Mouse (Mus musculus) midbrain, embryonic 14.5 days (tissue): ENCODE measurements around the gene Ahr. TPM values are rescaled to one million over a fixed set of nuclear protein-coding genes. Genes with fewer than 3 reads are reported as not detected.

Experiments used
- ATAC-seq: fragments of 200-750 bp; cut with Nextera tagmentation; 2 replicates; pipeline ENCODE4 v1.8.0; 2017; ENCODE audit warnings: moderate number of reproducible peaks, moderate library complexity; ENCODE audit not compliant: low FRiP score, low TSS enrichment
- DNase-seq: peaks from one replicate; pipeline ENCODE4 v3.0.0-alpha.2; 2015
- H3K27ac ChIP-seq: fragments of 300-500 bp; sonication (generic); replicated peaks from 2 replicates; pipeline ENCODE4 v1.5.1; 2014; ENCODE audit warnings: mild to moderate bottlenecking, low read depth, low read length, moderate library complexity
- H3K27me3 ChIP-seq: fragments of 300-500 bp; sonication (generic); 2 replicates; pipeline ENCODE4 v1.6.1; 2014; ENCODE audit warnings: low read length, control low read depth, mixed read lengths; ENCODE audit not compliant: control insufficient read depth, insufficient read depth
- H3K36me3 ChIP-seq: fragments of 300-500 bp; sonication (generic); 2 replicates; pipeline ENCODE4 v1.6.1; 2014; ENCODE audit warnings: low read length, control low read depth; ENCODE audit not compliant: control insufficient read depth, insufficient read depth
- H3K4me1 ChIP-seq: fragments of 300-500 bp; sonication (generic); 2 replicates; pipeline ENCODE4 v1.6.1; 2014; ENCODE audit warnings: mild to moderate bottlenecking, antibody characterized with exemption, low read length, control low read depth; ENCODE audit not compliant: control insufficient read depth, insufficient read depth
- H3K4me2 ChIP-seq: fragments of 300-500 bp; sonication (generic); 2 replicates; pipeline ENCODE4 v1.6.1; 2014; ENCODE audit warnings: mild to moderate bottlenecking, low read length, moderate library complexity
- H3K4me3 ChIP-seq: fragments of 300-500 bp; sonication (generic); replicated peaks from 2 replicates; pipeline ENCODE4 v1.5.1; 2014; ENCODE audit warnings: low read depth, low read length
- H3K9ac ChIP-seq: fragments of 300-500 bp; sonication (generic); replicated peaks from 2 replicates; pipeline ENCODE4 v1.6.1; 2014; ENCODE audit warnings: mild to moderate bottlenecking, low read length, moderate library complexity
- H3K9me3 ChIP-seq: fragments of 300-500 bp; sonication (generic); 2 replicates; pipeline ENCODE4 v1.6.1; 2016; ENCODE audit warnings: low read length, control low read depth, mixed read lengths; ENCODE audit not compliant: control insufficient read depth
- WGBS: fragments of 180-500 bp; shearing (Covaris S2); extraction: QIAGEN DNeasy Blood & Tissue Kit; methylation state at CpG from one replicate; pipeline ENCODE4 v1.1.7; 2014; 5-methylcytosine and 5-hydroxymethylcytosine counted together
- polyA plus RNA-seq: library from polyadenylated mRNA; unstranded; fragments of >200 nt; fragmentation: Nextera tagmentation; extraction: Ambion mirVana; gene quantifications from 2 replicates; pipeline ENCODE4 v1.2.1, GENCODE M21; 2014

The Ahr gene
- polyA plus RNA-seq, 1 experiment from 2014 or later: 2.9 TPM

DNA sequence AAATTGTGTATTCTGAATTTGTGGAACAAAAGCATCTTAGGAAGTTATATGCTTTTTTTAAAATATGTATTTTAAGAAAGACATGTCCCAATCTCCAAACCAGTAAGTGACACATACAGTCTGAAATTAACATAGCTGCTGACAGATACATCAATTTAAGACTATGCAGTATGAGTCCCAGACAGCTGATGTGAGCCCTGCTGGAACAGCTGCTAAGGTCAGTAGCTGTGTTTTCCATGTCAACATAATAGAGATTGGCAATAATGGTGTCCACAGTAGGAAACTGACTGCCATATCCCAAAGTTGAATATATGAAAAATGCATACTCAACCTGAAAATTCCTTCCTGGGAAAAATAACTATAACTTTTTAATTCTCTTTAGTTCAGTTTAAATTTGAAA, 15.5 kb upstream of the Ahr start:
- no peak for ATAC-seq
- peaks cover 8% of the 10 kb centered on the region; the same call in 1 of the 2 replicates for H3K9me3 ChIP-seq
- no peaks in the 10 kb centered on the region for H3K27me3 ChIP-seq
- no peak overlapping the region for H3K27ac ChIP-seq
- H3K36me3 ChIP-seq: no peaks in the 10 kb centered on the region
- no peaks in the 10 kb centered on the region for H3K4me1 ChIP-seq
- H3K4me2 ChIP-seq: no peak overlapping the region
- H3K4me3 ChIP-seq: no peak overlapping the region
- no peak for DNase-seq
- no peak overlapping the region for H3K9ac ChIP-seq

- 69% methylated on average over 3 of the region's 3 CpGs for WGBS
- DNase-seq (no peak), ATAC-seq (no peak)
- no peaks in the 10 kb centered on the region for H3K4me1 ChIP-seq
- no peak overlapping the region for H3K4me2 ChIP-seq
- no peaks in the 10 kb centered on the region for H3K27me3 ChIP-seq
- H3K9ac ChIP-seq: no peak overlapping the region
- H3K9me3 ChIP-seq: no peaks in the 10 kb centered on the region
- no peak overlapping the region for H3K4me3 ChIP-seq
- no peak overlapping the region for H3K27ac ChIP-seq
- no peaks in the 10 kb centered on the region for H3K36me3 ChIP-seq
Measured at GRCm38 (mm10) chr12:35542836-35543235, 8.0 kb upstream of the Ahr start.

GRCm38 (mm10) chr12:35538843-35539242, 4.0 kb upstream of the Ahr start:
- no peak for ATAC-seq
- DNase-seq: no peak
- Histone ChIP-seq H3K4me3 (no peak overlapping the region), H3K36me3 (no peaks in the 10 kb centered on the region), H3K9me3 (no peaks in the 10 kb centered on the region), H3K9ac (no peak overlapping the region), H3K27me3 (0 out of 2 replicates have a peak, but pooled peaks cover 2% of the 10 kb centered on the region), H3K27ac (no peak overlapping the region), H3K4me1 (no peaks in the 10 kb centered on the region), H3K4me2 (no peak overlapping the region)
- WGBS: 60% methylated on average over 3 of the region's 3 CpGs

DNA sequence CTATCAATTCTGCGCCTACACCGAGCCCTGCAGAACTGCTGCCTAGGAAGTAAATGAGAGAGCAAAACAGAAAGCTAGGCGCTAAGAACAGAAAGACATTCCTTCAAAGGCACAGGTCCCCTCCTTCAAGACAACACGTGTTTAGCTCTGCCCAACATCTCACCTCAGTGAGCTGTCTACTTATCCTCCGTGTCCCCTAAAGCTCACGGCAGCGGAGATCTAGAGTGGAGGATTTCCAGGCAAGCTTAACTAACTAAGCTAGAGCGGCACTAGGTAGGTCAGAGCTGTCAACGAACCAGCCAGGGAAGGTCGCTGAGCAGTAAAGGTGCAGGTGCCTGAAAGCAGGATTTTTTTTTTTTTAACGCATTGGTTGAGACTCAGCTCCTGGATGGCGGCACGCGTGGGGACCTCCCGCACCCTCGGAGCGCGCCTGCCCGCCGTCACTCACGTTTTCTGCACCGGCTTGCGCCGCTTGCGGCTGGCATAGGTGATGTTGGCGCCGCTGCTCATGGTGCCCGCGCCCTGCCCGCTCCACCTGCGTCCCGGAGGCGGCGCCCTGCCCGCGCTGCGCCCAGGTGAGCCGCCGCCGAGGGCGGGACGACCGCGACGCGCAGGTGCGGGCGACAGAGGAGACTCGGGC, 604 bp downstream of the Ahr start:
- H3K4me3 ChIP-seq: peak overlapping the region; percentile 80
- H3K27me3 ChIP-seq: peaks cover 7% of the 10 kb centered on the region; the same call in 1 of the 2 replicates
- under 1% methylated on average over 49 of the region's 49 CpGs for WGBS
- DNase-seq (peak; percentile 53), ATAC-seq (peak; percentile 71)
- H3K9ac ChIP-seq: peak overlapping the region; percentile 70
- no peaks in the 10 kb centered on the region for H3K9me3 ChIP-seq
- H3K36me3 ChIP-seq: no peaks in the 10 kb centered on the region
- H3K27ac ChIP-seq: peak overlapping the region; percentile 61
- no peaks in the 10 kb centered on the region for H3K4me1 ChIP-seq
- peak overlapping the region; percentile 92 for H3K4me2 ChIP-seq

- no peak overlapping the region for H3K9ac ChIP-seq
- no peaks in the 10 kb centered on the region for H3K9me3 ChIP-seq
- ATAC-seq: no peak
- no peaks in the 10 kb centered on the region for H3K4me1 ChIP-seq
- H3K27ac ChIP-seq: no peak overlapping the region
- peaks cover 7% of the 10 kb centered on the region; the same call in 1 of the 2 replicates for H3K27me3 ChIP-seq
- H3K4me3 ChIP-seq: peak overlapping the region; percentile 80
- peak overlapping the region; percentile 92 for H3K4me2 ChIP-seq
- DNase-seq: no peak
- no peaks in the 10 kb centered on the region for H3K36me3 ChIP-seq
Measured at GRCm38 (mm10) chr12:35533748-35534113, 1.1 kb downstream of the Ahr start.

GRCm38 (mm10) chr12:35533133-35533532, 1.7 kb downstream of the Ahr start:
- ATAC-seq (no peak), DNase-seq (no peak)
- 78% methylated on average over 5 of the region's 5 CpGs for WGBS
- Histone ChIP-seq H3K4me3 (no peak overlapping the region), H3K27me3 (peaks cover 7% of the 10 kb centered on the region; the same call in 1 of the 2 replicates), H3K4me2 (no peak overlapping the region), H3K27ac (no peak overlapping the region), H3K36me3 (no peaks in the 10 kb centered on the region), H3K9me3 (no peaks in the 10 kb centered on the region), H3K4me1 (no peaks in the 10 kb centered on the region), H3K9ac (no peak overlapping the region)

- H3K9ac ChIP-seq: no peak overlapping the region
- peaks cover 7% of the 10 kb centered on the region; the same call in 1 of the 2 replicates for H3K27me3 ChIP-seq
- H3K4me2 ChIP-seq: no peak overlapping the region
- peak; percentile 85 for DNase-seq
- ATAC-seq: no peak
- WGBS: 23% methylated on average over 5 of the region's 5 CpGs
- no peaks in the 10 kb centered on the region for H3K9me3 ChIP-seq
- H3K36me3 ChIP-seq: no peaks in the 10 kb centered on the region
- no peak overlapping the region for H3K4me3 ChIP-seq
- H3K4me1 ChIP-seq: no peaks in the 10 kb centered on the region
- H3K27ac ChIP-seq: no peak overlapping the region
Measured at GRCm38 (mm10) chr12:35532151-35532550, 2.7 kb downstream of the Ahr start.

DNA sequence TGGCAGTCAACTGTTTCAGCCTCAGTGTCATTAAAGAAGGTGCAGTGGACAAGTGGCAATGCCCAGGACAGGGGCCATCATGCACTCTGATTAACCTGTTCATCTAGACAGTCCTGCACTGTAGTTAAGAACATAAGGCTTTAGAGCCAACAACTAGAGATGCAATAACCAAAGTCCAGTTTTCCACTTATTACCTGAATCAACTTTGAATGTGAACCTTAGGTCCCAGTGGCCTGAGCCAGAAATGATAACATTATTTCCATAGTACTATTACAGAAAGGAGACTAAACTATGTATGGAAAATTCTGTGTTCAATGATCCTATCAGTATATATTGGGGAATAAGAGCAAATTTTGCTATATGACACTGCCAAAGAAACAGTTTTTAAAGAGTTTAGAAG, 4.3 kb downstream of the Ahr start:
- H3K9me3 ChIP-seq: no peaks in the 10 kb centered on the region
- H3K9ac ChIP-seq: no peak overlapping the region
- no peak overlapping the region for H3K4me3 ChIP-seq
- H3K4me1 ChIP-seq: no peaks in the 10 kb centered on the region
- H3K27me3 ChIP-seq: peaks cover 7% of the 10 kb centered on the region; the same call in 1 of the 2 replicates
- no peaks in the 10 kb centered on the region for H3K36me3 ChIP-seq
- H3K4me2 ChIP-seq: no peak overlapping the region
- ATAC-seq: no peak
- H3K27ac ChIP-seq: no peak overlapping the region
- DNase-seq: no peak

DNA sequence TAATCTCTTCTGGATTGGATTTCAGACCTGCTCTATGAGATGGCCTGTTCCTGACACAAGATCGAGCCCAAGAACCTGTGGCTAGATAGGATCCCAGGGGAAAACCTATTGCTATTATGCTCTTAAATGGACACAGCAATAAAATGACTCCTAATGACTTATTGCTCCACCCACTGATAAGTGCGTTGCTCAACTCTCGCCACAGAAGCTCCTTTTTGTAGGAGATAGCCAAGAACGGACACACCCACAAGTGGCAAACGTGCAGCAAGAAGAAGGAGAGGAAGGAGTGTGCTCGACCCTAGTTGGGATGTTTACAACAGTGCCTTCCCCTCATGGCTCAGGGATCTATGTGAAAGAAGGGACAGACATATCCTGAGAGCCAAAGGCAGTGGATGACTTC, 7.4 kb downstream of the Ahr start:
- no peak for DNase-seq
- H3K4me2 ChIP-seq: no peak overlapping the region
- no peaks in the 10 kb centered on the region for H3K27me3 ChIP-seq
- 95% methylated on average over 6 of the region's 6 CpGs for WGBS
- no peak overlapping the region for H3K9ac ChIP-seq
- ATAC-seq: 0 out of 2 replicates have a peak, but pooled peaks have one; percentile 44
- H3K36me3 ChIP-seq: no peaks in the 10 kb centered on the region
- H3K4me1 ChIP-seq: no peaks in the 10 kb centered on the region
- no peaks in the 10 kb centered on the region for H3K9me3 ChIP-seq
- no peak overlapping the region for H3K4me3 ChIP-seq
- no peak overlapping the region for H3K27ac ChIP-seq
